Mouse (Mus musculus): ENCODE measurements around the gene Olfr734.

Gene Olfr734

DNA sequence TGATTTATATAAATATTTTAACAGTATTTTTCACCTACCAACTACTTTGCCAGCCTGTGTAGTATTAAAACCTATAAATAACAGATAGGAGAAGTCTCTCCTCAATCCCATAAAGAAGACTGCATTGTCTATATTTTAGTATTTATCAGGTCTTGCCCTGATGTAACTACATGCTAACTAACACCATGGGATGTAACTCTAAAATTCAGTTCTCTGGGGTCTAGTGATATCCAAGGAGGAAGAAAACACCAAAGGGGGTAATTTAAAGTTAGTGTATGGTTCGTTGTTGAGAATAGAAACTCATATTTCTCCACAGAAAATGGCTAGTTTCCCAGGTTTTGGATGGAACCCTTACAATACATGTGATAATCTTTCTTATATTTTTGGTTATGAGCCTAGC is at the start of gene Olfr734:
Gene Olfr734, minus strand, starts transcription at position 101 of the 400 bp plus-strand sequence.
- no peak for DNase-seq (ENCODE audit: low read depth, low spot score)

DNA sequence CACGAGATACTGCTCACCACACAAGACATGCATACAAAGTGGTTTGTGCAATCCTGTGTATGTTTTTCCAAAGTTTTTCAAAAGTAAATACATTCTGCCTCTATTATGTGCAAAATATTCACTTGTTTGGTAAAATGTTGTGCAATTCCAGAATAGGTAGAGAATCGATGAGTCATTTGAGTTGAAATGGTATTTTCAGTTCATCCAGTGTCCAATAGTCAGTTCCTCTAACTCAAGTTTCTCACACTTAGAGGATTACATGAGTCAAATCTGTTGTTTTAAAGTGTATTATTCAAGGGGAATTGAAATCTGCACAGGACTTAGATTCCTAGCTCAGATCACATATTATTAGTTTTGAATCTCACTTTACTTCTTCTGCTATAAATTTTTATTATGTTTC is 37.0 kb upstream of the Olfr734 start:
- no peak for DNase-seq (ENCODE audit: low read depth, low spot score)

DNA sequence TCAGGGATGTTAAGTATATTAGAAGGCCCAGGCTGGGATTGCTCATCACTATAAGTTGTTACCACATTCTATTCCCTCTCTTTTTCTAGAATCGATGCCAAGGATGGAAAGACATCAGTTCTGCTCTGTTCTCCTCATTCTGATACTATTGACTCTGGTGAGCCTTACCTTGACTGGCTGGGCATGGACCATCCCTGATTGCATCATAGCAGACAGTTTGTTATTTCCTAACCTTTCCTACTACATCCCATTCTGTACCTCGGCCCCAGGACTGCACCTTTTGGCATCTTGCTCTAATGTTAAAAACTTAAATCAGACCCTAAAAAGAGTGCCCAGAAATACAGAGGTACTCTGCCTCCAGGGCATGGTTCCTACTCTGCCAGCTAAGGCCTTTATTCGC is 33.9 kb upstream of the Olfr734 start:
- DNase-seq (ENCODE audit: low read depth, low spot score) = no peak

DNA sequence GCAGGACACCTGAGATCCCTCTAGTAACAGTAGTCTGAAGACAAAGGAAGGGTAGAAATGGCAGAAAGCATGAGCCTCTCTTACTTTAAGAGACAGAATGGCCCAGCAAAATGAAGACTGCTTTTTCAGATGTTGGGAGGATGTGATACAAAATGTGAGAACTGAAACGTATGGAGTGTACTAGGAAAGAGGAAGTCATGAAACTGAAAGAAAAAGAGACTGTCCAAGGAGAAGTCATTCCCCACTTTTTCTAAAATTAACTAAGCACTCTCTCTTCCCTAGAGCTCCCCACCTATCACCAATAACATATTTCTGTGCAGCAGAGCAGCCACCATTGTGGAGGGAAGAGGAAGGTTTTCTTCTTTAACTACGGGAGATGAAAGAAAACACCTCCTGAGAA is 31.0 kb upstream of the Olfr734 start, which contains the start of gene Tlr11:
Gene Tlr11, plus strand, starts transcription at position 322 of the 400 bp plus-strand sequence.
- no peak for DNase-seq (ENCODE audit: low read depth, low spot score)

GRCm38 (mm10) chr14:50356725-50357124 is 30.2 kb upstream of the Olfr734 start:
- no peak for DNase-seq (ENCODE audit: low read depth, low spot score)

- DNase-seq (ENCODE audit: low read depth, low spot score) = peak; percentile 66
Measured at GRCm38 (mm10) chr14:50352438-50352837, 25.9 kb upstream of the Olfr734 start.

- no peak for DNase-seq (ENCODE audit: low read depth, low spot score)
Measured at GRCm38 (mm10) chr14:50348796-50349195, 22.2 kb upstream of the Olfr734 start, which contains the start of gene Olfr735. Olfr735 (minus strand) TSS chr14:50348872.

DNA sequence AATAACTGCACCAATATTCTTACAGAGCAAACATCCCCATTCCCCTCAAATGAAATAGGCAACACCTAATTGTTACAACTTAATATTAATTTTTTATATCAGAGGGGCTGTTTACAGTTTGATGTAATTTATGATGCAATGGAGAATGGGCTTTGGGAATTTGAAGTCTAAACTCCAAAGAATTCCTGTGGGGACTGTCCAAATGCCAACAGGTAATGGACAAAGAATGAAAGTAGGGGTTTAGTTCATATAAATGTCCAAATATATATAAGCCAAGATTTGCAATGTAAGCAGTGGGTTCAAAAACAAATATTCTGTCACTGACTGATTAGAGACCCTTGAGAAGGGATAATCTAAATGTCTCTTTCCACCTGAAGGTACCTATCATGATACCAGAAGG is 25.1 kb downstream of the Olfr734 start, which contains the start of gene Olfr733:
Gene Olfr733, minus strand, starts transcription at position 101 of the 400 bp plus-strand sequence.
- DNase-seq (ENCODE audit: low read depth, low spot score) = no peak

- no peak for DNase-seq (ENCODE audit: low read depth, low spot score)
Measured at GRCm38 (mm10) chr14:50284106-50284505, 42.5 kb downstream of the Olfr734 start, which contains the start of gene Olfr732. Olfr732 (minus strand) TSS chr14:50284206.

All from ES-CJ7 (cell line).